Mouse (Mus musculus): ENCODE measurements around the gene Ston2.

The Ston2 gene

GRCm38 (mm10) chr12:91787959-91788437 lies at the start of gene Ston2:
Gene Ston2, minus strand, starts transcription at chr12:91788387.
- no peak for DNase-seq

GRCm38 (mm10) chr12:91837401-91838065 lies 49.3 kb upstream of the Ston2 start:
- no peak for DNase-seq

GRCm38 (mm10) chr12:91833939-91834333 lies 45.7 kb upstream of the Ston2 start:
- no peak for DNase-seq

- no peak for DNase-seq
Observed at GRCm38 (mm10) chr12:91833237-91833938, 45.2 kb upstream of the Ston2 start.

GRCm38 (mm10) chr12:91831410-91831809 lies 43.2 kb upstream of the Ston2 start:
- no peak for DNase-seq

- no peak for DNase-seq
Observed at GRCm38 (mm10) chr12:91820461-91820860, 32.3 kb upstream of the Ston2 start.

GRCm38 (mm10) chr12:91818726-91819125 lies 30.5 kb upstream of the Ston2 start:
- no peak for DNase-seq

- DNase-seq = peak; percentile 33
Observed at GRCm38 (mm10) chr12:91815990-91816389, 27.8 kb upstream of the Ston2 start.

- DNase-seq = no peak
Observed at GRCm38 (mm10) chr12:91815552-91815951, 27.4 kb upstream of the Ston2 start.

GRCm38 (mm10) chr12:91808911-91809310 lies 20.7 kb upstream of the Ston2 start:
- DNase-seq = no peak

- DNase-seq = no peak
Observed at GRCm38 (mm10) chr12:91807761-91808160, 19.6 kb upstream of the Ston2 start.

GRCm38 (mm10) chr12:91807095-91807494 lies 18.9 kb upstream of the Ston2 start:
- no peak for DNase-seq

- no peak for DNase-seq
Observed at GRCm38 (mm10) chr12:91804262-91804661, 16.1 kb upstream of the Ston2 start.

- no peak for DNase-seq
Observed at GRCm38 (mm10) chr12:91803207-91803932, 15.2 kb upstream of the Ston2 start.

GRCm38 (mm10) chr12:91802586-91803206 lies 14.5 kb upstream of the Ston2 start:
- DNase-seq = no peak

GRCm38 (mm10) chr12:91800861-91801385 lies 12.7 kb upstream of the Ston2 start:
- no peak for DNase-seq

- no peak for DNase-seq
Observed at GRCm38 (mm10) chr12:91799821-91800335, 11.7 kb upstream of the Ston2 start.

- DNase-seq = no peak
Observed at GRCm38 (mm10) chr12:91799379-91799773, 11.2 kb upstream of the Ston2 start.

GRCm38 (mm10) chr12:91798720-91799378 lies 10.7 kb upstream of the Ston2 start:
- DNase-seq = no peak

GRCm38 (mm10) chr12:91796774-91797173 lies 8.6 kb upstream of the Ston2 start:
- DNase-seq = no peak

- no peak for DNase-seq
Observed at GRCm38 (mm10) chr12:91793266-91793665, 5.1 kb upstream of the Ston2 start.

GRCm38 (mm10) chr12:91791822-91792221 lies 3.6 kb upstream of the Ston2 start:
- no peak for DNase-seq
